Mouse (Mus musculus) neural tube, embryonic 10.5 days (tissue): ENCODE measurements around the gene Ihh.

ENCODE experiments used
- DNase-seq: peaks from one replicate; pipeline ENCODE4 v3.0.0-alpha.2; 2017; ENCODE audit warnings: low spot score; ENCODE audit errors: extremely low spot score

Ihh gene

DNA sequence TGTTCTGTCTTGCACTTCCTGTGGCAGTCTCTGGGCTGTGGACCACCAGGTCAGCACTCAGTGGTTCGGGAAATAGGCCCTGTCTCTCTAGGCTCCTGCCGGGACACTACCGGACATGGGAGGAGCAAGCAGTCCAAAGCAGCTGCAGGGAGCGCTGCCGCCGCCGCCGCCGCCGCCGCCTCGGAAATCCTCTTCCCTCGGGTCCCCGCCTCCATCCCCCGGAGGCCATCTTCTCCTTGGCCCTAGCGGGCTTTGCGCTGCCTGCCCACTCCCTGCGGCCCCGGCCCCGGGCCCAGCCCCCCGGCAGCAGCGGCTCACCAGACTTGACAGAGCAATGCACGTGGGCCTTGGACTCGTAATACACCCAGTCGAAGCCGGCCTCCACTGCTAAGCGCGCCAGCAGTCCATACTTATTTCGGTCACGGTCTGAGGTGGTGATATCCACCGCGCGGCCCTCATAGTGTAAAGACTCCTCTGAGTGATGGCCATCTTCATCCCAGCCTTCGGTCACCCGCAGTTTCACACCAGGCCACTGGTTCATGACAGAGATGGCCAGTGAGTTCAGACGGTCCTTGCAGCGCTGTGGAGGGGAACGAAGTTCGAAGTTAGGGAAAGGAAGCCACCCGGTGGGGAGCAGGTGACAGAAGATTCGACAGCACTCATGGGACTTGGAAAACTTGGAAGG, 3.3 kb downstream of the Ihh start:
- peak; percentile 56 for DNase-seq

DNA sequence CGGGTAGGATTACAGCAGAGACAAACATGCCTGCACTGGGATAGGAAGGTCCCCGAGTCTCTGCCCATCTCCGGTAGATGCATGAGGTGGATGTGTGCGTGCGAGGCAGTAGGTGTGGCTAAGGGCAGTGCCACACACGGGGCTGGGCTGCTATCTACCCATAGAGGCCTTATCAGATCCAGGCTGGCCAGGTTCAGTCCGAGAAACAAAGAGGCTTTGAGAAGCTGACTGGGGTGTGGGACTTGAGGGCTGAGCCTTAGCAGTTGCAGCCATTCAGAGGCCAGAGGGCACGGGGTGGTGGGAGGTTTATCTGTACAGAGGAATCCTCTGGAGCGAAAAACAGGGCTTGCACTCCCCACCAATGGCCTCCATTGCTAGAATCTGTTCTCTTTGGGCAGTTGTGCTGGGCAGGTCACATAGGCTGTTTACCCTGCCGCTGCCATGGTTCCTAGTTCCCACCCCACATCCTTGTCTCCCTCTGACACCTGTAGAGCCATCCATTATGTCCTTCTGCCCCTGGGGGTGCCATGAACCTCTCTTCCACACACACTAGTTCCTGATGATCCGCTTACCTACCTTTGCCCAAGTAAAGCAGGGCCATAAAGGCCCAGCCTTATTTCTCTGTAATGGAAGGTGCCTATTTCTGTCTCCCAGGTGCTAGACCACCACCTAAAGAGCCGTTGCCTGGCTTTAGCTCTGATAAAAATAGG, 9.7 kb downstream of the Ihh start:
- DNase-seq, result no peak

DNA sequence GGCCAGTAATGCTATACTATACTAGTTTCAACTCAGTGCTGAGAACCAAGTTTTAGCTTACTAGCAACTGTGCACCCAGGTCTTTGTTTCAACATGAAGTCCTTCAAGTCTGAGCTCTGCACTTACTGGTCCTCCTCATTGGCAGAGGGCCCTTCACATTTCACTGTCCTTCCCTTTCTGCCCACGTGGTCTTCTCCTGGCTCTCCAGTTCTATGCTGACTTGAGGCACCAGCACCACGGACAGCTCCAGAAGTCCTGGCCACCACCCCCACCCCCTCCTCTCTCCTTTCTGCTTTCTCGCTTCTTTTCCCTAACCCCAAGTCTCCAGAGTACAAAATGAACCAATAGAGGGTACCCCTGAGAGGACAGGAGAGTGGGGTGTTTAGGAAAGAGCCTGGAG, 11.7 kb downstream of the Ihh start:
- no peak for DNase-seq

DNA sequence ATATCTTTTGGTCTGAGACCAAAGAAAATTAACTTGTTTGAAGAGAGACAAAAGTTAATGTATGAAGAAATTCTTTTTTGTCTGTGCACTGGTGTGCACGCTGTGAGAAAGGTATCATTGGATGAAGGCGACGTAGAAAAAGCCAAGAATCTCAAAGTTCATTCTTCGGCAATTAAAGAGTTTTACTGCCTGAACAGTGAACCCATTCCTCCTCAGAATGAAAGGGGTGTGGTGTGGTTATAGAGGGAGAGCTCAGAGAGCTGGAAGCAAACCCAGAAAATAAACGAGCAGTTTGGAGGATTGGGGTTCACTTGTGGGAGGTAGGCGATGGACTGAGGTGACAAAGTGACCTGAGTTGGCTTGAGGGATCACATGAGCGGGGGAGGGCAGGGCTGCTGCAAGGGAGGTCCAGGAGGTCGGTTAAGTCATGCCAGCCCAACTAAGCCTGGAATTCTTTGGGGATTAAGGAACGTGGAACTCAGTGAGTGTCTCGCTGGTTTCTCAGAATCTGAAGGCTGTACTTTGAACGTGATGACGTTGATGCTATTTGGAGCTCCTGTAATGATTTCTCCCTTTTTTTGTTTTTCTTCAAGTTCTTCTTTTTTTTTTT, 15.1 kb downstream of the Ihh start:
- DNase-seq, result no peak

DNA sequence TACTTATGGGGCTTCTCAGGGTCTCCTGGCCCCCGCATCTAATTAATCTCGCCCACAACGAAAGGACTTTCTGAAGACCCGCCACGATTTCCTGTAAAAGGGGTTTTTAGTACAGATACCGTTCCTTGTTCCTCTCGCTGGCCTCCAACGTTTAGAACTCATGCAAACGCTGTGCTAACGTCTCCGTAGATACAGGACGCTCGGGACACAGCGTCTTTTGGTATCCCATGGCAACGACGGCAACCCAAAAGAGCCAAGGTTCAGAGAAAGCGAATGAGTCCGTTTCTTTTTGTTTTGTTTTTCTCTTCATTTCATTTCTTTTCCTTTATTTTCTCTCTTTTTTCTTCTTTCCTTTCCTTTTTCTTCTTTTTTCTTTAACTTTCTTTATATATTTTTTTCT, 16.1 kb downstream of the Ihh start, which contains the start of gene Cfap65:
Cfap65 (minus strand) TSS at position 198 of the 400 bp plus-strand sequence.
- peak; percentile 48 for DNase-seq

DNA sequence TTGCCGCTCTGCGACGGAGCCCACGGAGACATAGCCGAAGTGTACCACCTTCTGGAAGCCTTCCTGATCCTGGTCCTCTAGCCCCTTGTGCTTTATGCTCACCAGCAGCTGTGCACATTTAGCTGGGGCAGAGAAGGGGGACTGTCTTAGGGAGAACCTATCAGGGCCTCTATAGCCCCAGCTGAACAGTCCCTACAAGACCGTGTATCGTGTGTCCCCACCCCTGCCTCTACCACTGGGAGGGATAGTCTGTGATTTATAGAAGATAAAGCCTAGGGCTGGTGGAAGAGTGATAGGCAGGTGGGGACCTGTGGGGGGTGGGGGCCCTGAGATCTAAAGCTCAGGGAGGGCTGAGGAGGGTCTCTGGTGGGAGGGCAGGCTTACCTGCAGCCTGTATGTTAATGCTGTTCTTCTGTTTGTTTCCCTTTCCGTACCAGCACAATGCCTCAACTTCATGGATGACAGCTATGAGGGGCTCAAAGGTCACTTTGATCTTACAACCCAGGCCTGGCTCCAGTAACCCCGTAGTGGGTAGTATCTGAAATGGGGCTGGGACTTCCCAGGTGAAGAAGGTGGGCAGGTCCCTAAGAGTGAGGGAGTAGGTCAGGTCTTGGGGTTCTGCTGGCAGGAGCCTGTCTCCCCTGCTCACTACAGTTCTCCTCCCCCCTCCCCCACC, 23.7 kb downstream of the Ihh start:
- DNase-seq, result no peak

DNA sequence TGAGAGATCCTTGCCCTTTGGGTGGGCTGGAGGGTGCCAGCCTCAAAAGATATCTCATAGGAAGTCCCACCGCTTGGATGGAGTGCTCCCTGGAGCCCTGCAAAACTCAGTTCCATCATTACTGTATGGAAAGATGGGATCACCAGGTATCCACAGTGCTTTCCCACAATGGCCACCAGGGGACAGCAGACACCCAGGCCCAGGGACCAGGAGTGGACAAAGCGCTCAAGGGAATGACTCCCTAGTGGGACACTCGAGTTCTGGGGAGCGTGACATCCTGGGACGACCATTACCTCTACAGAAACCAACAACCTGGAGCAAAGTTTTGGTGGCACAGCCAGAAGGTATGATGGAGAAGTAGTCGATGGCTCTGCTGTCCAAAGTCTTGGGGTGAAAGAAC, 24.8 kb downstream of the Ihh start:
- DNase-seq, result peak; percentile 40

DNA sequence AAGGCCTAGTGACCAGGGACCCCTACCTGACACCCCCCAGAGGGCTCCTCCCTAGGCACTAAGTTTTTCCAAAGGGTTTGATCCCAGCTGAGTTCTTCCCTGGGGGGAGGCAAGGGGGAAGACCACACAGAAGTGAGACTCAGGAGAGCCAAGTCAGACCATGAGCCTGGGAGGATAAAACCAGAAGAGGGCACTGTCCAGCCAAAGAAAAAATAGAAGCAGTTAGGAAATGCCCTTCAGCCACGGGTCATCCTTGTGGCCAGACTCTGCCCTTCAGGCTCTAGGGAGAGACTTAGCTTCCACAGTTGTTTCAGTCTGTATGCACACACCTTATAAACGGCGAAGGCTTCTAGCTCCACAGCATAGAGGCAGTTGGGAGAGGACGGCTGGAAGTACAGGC, 27.0 kb downstream of the Ihh start:
- DNase-seq, result no peak

DNA sequence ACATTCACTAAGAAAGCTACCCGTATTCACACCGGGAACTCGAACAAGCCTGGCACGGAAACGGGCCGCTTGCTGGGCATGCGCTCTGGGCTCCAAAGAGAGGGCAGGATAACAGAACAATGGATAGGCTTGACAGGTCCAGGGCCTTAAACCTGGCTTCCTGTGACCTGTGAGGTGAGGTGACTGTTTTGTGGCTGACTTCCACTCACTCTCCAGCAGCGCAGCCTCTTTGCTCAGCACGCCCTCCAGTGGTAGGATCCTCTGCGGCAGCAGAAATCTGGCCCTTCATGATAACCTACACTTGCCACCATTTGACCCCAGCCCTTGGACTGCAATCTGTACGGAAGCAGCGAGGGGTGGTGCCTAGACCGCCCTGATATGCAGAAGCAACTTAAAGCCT, 35.8 kb downstream of the Ihh start:
- no peak for DNase-seq

DNA sequence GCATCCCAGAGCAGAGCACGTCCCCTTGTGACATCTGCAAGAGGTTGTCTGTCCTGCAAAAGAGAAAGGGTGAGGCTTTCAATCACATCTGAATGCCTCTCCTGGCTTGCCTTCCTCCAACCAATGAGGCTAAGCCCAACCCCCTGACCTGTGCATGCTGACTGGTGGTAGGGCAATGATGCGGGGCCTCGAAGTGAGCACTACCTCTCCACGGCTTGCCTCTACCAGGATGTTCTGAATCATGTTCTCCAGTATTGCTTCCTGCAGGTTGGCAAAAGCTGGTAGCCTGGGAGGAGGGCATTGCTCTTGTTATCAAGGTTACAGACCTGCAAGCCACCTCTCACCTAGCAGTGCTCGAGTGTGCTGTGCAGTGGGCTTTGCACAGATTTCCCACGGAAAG, 49.3 kb downstream of the Ihh start:
- no peak for DNase-seq

DNA sequence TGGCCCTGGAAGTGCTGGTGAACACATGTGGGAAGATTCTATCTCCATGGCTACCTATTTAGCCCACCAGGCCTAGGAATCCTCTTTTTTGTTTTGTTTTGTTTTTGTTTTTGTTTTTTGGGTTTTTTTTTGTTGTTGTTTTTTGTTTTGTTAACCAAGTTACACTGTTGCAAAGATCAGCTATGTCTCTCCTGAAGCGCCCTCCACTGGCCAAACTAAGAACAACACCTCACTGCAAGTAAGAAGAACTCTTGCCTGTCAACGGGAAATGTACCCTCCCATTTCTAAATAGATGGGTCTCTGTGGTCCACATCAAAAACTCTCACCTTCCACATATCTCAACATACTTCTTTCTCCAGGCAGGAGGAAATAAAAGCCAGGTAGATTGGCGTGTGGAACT, 49.8 kb downstream of the Ihh start:
- DNase-seq, result peak; percentile 65

DNA sequence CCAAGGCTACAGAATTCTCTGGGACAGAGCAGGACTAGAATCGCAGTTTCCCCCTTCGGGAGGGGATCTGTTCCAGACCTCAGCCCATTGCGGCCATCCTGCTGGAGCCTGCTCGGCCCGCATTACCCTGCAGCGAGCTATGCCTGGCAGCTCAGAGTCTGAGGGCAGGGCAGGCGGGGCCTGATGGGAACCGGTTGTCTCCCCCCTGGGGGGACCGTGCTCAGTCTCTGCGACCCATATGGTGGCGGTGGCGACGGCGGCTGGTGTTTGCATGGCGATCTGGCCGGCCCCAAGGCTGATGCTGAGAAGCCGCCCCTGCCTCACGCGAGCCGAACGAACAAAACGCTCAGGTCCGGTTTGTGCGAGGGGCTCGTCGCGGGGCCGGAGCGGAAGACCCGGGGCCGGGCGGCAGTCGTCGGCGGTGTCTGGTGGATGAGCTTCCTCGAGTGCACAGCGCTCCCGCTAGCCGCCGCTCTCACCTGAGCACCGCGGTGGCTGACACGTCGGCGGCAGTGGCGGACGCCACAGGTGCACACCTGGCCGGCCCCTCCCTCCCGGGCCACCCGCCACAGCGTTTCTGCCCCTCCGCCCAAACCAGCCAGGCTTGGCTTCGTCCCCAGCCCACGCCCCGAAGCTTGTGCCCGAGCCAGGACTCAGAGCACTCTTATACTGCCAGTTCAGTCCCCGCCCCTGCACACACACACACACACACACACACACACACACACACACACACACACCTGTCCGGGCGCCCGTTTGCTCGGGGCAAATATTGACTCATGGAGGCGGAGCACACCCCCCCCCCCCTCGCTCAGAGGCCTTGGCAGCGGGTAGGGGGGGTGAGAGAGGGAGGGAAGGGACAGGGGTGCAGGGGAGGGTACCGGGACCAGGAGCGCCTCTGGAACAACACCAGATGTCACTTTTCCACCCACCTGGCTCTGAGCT, 50.9 kb downstream of the Ihh start:
- peak; percentile 48 for DNase-seq

DNA sequence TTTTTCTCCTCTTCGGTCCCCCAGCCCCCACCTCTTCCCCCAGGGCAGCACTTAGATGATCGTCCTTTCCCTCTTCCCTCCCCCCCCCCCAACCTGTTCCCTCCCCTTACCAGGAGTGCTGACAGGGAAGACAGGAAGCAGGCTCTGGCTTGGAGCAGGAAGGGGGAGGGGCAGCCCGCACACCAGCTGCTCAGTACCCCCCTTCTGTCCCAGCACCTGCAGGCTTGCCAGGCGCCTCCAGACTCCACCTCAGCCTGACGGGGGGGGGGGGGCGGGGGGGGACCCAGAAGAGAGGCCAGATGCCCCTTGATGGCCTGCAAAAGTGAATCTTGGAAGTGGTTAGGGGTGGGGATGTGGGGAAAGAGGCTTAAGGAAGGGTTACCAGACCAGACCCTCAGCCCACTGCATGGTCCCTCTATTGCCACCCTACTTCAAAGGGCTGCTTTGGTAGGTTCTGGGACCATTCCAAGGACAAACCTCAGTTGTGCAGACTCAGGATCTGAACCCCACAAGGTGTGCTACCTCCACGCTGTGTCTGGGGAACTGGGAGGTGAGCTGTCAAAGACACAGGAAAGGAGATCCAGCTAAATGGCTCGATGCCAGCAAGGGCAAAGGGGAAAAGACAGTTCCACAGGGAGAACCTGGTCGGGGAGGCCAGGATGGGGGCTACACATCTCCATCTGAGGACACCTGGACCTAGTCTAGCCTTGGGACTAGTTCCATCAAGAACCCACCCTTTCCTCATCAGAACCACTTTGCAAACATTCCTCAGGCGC, 52.6 kb downstream of the Ihh start:
- no peak for DNase-seq

DNA sequence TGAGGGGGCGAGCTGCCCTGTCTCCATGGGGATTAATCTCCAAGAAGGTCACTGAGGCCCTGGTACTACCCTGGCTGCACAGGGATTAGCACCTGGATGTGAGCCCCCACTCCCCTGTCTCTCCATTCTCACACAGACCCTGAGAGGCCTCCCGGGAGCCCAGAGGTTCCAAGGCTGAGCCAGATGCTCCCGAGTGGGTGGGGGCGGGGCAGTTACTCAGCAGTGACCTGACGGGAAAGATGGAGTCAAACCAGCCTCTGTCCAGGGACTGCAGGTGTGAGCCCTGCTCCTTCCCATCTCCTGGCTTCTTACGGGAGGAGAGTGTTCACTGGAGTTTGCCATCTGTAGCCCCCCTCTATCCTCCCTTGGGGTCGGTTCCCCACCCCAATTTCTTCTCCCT, 53.5 kb downstream of the Ihh start:
- DNase-seq, result no peak
